Mouse (Mus musculus): ENCODE measurements around the gene Rag2. TPM values are rescaled to one million over a fixed set of nuclear protein-coding genes. Genes with fewer than 3 reads are reported as not detected.
A peak's percentile ranks its signal among the peaks of the same experiment; 100 is the strongest.

Rag2 gene
- polyA plus RNA-seq, 1 experiment, result not detected

DNA sequence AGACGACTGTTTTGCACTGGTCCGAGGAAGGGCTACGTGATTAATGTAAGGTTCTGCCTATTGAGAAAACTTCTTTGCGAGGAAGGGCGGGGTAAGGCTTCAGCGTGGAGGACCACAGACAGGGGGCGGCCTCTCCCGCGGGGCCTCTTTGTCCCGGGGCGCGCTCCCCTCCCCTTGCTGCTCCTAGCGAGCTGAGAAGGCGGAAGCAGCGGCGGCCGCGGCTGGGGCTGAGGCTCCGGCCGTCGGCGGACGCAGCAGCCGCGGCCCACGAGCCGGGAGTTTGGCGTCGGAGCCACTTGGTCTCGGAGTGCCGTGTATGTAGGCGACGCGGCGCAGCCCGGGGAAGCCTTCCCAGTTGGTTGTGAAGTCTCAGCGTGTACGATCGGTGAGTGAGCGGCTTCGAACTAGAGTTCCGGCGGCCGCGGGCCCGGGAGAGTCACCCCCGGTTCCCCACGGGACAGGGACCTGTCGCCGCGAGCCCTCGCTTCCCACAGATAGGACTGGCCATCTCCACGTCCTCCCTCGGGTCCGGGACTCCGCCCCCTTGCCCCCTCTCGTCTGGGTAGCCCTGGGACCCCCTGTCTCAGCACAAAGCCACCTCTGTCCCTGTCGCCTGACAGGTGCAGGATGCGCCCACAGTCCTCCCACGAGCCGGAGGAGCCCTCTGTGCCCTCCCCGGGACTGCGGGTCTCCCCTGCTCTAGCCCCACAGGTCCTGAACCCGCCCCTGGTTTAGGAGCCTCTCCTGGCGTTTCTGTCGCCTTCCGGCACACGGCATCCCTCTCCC, 53.9 kb downstream of the Rag2 start, which contains the start of gene Traf6:
Gene Traf6, plus strand, starts transcription at position 194 of the 786 bp plus-strand sequence.
- H3K27ac ChIP-seq (ENCODE audit: insufficient read depth, low read depth, low read length), result peak within 1 kb of the TSS; percentile 27; the same call in 1 of the 2 replicates
- TF ChIP-seq CTCF (IDR thresholded peaks at IDR 0.05; ENCODE audit: low read depth, low read length) (peak; percentile 24; the same call in 1 of the 2 replicates), POLR2A (IDR thresholded peaks at IDR 0.05; ENCODE audit: borderline replicate concordance, low read depth, low read length) (no peak; the same call in 1 of the 2 replicates)
- peak within 1 kb of the TSS; percentile 99 for H3K4me3 ChIP-seq (ENCODE audit: insufficient read depth, low read length)
- H3K4me1 ChIP-seq (ENCODE audit: control insufficient read depth, insufficient read depth, low read length), result peaks cover 4% of the 10 kb centered on the region

- no peak for TF ChIP-seq POLR2A (IDR thresholded peaks at IDR 0.05; ENCODE audit: borderline replicate concordance, low read depth, low read length)
- no peak for TF ChIP-seq CTCF (IDR thresholded peaks at IDR 0.05; ENCODE audit: low read depth, low read length)
- peak overlapping the region; percentile 99 for H3K4me3 ChIP-seq (ENCODE audit: insufficient read depth, low read length)
- H3K27ac ChIP-seq (ENCODE audit: insufficient read depth, low read depth, low read length), result no peak overlapping the region
- H3K4me1 ChIP-seq (ENCODE audit: control insufficient read depth, insufficient read depth, low read length), result peaks cover 4% of the 10 kb centered on the region
Observed at GRCm38 (mm10) chr2:101679164-101679784, 54.8 kb downstream of the Rag2 start.

Other genes starting within 250 kb of the Rag2 start
- not detected in 2 replicates for gene Rag1, start 24.8 kb downstream of the Rag2 start, polyA plus RNA-seq (2012; ENCODE audit: insufficient read depth, insufficient read length, missing spikeins)
- gene B230118H07Rik, start 24.8 kb downstream of the Rag2 start, polyA plus RNA-seq (2012; ENCODE audit: insufficient read depth, insufficient read length, missing spikeins), result 24.2 and 31.9 TPM in 2 replicates
- 11.0 and 11.5 TPM in 2 replicates for gene Traf6, start 53.7 kb downstream of the Rag2 start, polyA plus RNA-seq (2012; ENCODE audit: insufficient read depth, insufficient read length, missing spikeins)

Measured in bone marrow macrophage, adult 2 months (primary cell).